Mouse (Mus musculus): Measurements from ENCODE around the gene Cntnap4. TPM values are rescaled to one million over a fixed set of nuclear protein-coding genes. Genes with fewer than 3 reads are reported as not detected.

Cntnap4 gene
- polyA plus RNA-seq (2012; rRNA removed): not detected in 2 replicates

- 6% methylated on average over 18 of the region's 18 CpGs for WGBS
- DNase-seq (ENCODE audit: low read depth, low spot score): no peak
These were observed at the start of gene Cntnap4 for GRCm38 (mm10) chr8:112569471-112570141. Gene Cntnap4, plus strand, starts transcription at chr8:112570043.

- 34% methylated on average over 4 of the region's 4 CpGs for WGBS
- DNase-seq (ENCODE audit: low read depth, low spot score): no peak
These were observed 12.5 kb upstream of the Cntnap4 start for GRCm38 (mm10) chr8:112557376-112557775.

GRCm38 (mm10) chr8:112570541-112570940, 698 bp downstream of the Cntnap4 start:
- 19% methylated on average over 6 of the region's 6 CpGs for WGBS
- DNase-seq (ENCODE audit: low read depth, low spot score): no peak

GRCm38 (mm10) chr8:112571337-112571904, 1.6 kb downstream of the Cntnap4 start:
- WGBS: 23% methylated on average over 9 of the region's 9 CpGs
- DNase-seq (ENCODE audit: low read depth, low spot score): no peak

GRCm38 (mm10) chr8:112581473-112581872, 11.6 kb downstream of the Cntnap4 start:
- DNase-seq (ENCODE audit: low read depth, low spot score): no peak
- 63% methylated on average over 6 of the region's 6 CpGs for WGBS

- 92% methylated on average over 2 of the region's 2 CpGs for WGBS
- no peak for DNase-seq (ENCODE audit: low read depth, low spot score)
These were observed 13.6 kb downstream of the Cntnap4 start for GRCm38 (mm10) chr8:112583440-112583839.

- DNase-seq (ENCODE audit: low read depth, low spot score): no peak
- WGBS: 60% methylated on average over 8 of the region's 8 CpGs
These were observed 18.7 kb downstream of the Cntnap4 start for GRCm38 (mm10) chr8:112588357-112589051.

GRCm38 (mm10) chr8:112589052-112589389, 19.2 kb downstream of the Cntnap4 start:
- WGBS: 76% methylated on average over 14 of the region's 14 CpGs
- DNase-seq (ENCODE audit: low read depth, low spot score): no peak

- 45% methylated on average over 15 of the region's 15 CpGs for WGBS
- DNase-seq (ENCODE audit: low read depth, low spot score): no peak
These were observed 26.4 kb downstream of the Cntnap4 start for GRCm38 (mm10) chr8:112596023-112596776.

GRCm38 (mm10) chr8:112599975-112600374, 30.1 kb downstream of the Cntnap4 start:
- no peak for DNase-seq (ENCODE audit: low read depth, low spot score)
- 88% methylated on average over 11 of the region's 11 CpGs for WGBS

GRCm38 (mm10) chr8:112601150-112601549, 31.3 kb downstream of the Cntnap4 start:
- no peak for DNase-seq (ENCODE audit: low read depth, low spot score)
- 62% methylated on average over 1 of the region's 1 CpGs for WGBS

- 69% methylated on average over 6 of the region's 6 CpGs for WGBS
- no peak for DNase-seq (ENCODE audit: low read depth, low spot score)
These were observed 40.3 kb downstream of the Cntnap4 start for GRCm38 (mm10) chr8:112610121-112610520.

GRCm38 (mm10) chr8:112628791-112629190, 58.9 kb downstream of the Cntnap4 start:
- 89% methylated on average over 7 of the region's 7 CpGs for WGBS
- no peak for DNase-seq (ENCODE audit: low read depth, low spot score)

- 79% methylated on average over 4 of the region's 4 CpGs for WGBS
- no peak for DNase-seq (ENCODE audit: low read depth, low spot score)
These were observed 82.8 kb downstream of the Cntnap4 start for GRCm38 (mm10) chr8:112652657-112653056.

- no peak for DNase-seq (ENCODE audit: low read depth, low spot score)
- 91% methylated on average over 1 of the region's 1 CpGs for WGBS
These were observed 83.4 kb downstream of the Cntnap4 start for GRCm38 (mm10) chr8:112653276-112653675.

- 59% methylated on average over 3 of the region's 3 CpGs for WGBS
- DNase-seq (ENCODE audit: low read depth, low spot score): no peak
These were observed 84.2 kb downstream of the Cntnap4 start for GRCm38 (mm10) chr8:112653994-112654393.

GRCm38 (mm10) chr8:112664067-112664466, 94.2 kb downstream of the Cntnap4 start:
- 65% methylated on average over 3 of the region's 3 CpGs for WGBS
- no peak for DNase-seq (ENCODE audit: low read depth, low spot score)

GRCm38 (mm10) chr8:112674671-112675070, 104.8 kb downstream of the Cntnap4 start:
- WGBS: 45% methylated on average over 1 of the region's 1 CpGs
- DNase-seq (ENCODE audit: low read depth, low spot score): no peak

GRCm38 (mm10) chr8:112681757-112682156, 111.9 kb downstream of the Cntnap4 start:
- DNase-seq (ENCODE audit: low read depth, low spot score): no peak
- 89% methylated on average over 9 of the region's 9 CpGs for WGBS

GRCm38 (mm10) chr8:112695708-112696107, 125.9 kb downstream of the Cntnap4 start:
- DNase-seq (ENCODE audit: low read depth, low spot score): no peak

Data from large intestine, adult 2 months (tissue).